Mouse (Mus musculus): Measurements from ENCODE around the gene Prkca. TPM values are rescaled to one million over a fixed set of nuclear protein-coding genes. Genes with fewer than 3 reads are reported as not detected.

Gene Prkca
- total RNA-seq, 4 experiments from 2014 or later, result 28.2 to 38.1 (median 33.4) TPM

DNA sequence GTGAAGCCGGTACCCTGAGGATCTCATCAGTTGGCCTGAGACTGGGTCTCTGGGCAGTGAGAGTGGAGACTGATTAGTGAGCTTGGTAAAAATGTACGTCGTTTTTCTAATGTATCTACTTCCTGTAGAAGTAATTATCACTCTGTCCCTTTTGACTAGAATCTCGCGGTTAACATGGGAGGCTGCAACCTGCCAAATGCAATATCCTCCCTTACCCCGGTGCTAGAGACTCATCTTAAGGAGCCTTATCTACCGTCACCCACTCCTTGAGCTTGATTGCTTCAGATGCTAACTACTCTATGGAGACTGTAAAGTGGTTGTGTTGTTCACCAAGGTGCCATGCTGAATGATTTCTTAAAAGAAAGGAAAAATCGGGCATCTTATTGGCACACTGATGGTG lies 1.9 kb downstream of the Prkca start:
- no peak for DNase-seq (ENCODE audit: low spot score)

DNA sequence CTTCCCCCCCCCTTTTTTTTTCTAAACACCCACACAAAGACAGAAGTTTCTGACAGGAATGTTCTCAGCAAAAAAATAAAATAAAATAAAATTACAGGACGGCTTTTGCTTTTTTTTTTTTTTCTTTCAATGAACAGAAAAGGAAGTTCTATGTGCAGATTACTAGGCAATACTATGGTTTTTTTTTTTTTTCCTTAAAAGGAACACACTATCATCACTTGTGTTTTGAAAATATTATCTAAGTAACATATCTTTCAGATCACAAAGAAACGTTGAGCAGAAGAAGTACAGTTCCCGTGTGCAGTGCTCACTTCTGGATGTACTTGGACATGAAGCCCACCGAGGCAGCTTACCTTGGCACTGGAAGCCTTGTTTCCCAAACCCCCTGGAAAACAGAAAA lies 3.4 kb downstream of the Prkca start:
- DNase-seq (ENCODE audit: low spot score), result no peak

- peak; percentile 34 for DNase-seq (ENCODE audit: low spot score)
These were observed 7.3 kb downstream of the Prkca start for GRCm38 (mm10) chr11:108336445-108336844.

- DNase-seq (ENCODE audit: low spot score), result no peak
These were observed 8.2 kb downstream of the Prkca start for GRCm38 (mm10) chr11:108335536-108335935.

DNA sequence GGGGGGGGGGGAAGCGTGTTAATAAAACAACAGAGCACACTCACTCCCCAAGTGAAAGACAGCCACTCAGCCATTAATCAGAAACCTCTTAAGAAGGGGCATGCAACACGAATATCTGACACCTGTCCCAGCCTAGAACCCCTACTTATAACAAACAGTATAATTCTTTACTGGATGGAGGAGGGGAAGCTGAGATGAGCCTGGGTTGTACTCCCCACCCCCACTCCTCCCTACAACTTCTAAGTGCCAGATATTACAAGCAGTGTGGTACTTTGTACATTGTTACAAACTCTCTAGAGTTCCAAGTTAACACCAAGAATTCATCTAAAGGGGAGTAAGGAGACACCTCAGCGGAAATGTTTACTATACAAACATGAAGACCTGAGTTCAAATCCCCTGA lies 9.1 kb downstream of the Prkca start:
- DNase-seq (ENCODE audit: low spot score), result no peak

- DNase-seq (ENCODE audit: low spot score), result no peak
These were observed 9.9 kb downstream of the Prkca start for GRCm38 (mm10) chr11:108333583-108334379.

DNA sequence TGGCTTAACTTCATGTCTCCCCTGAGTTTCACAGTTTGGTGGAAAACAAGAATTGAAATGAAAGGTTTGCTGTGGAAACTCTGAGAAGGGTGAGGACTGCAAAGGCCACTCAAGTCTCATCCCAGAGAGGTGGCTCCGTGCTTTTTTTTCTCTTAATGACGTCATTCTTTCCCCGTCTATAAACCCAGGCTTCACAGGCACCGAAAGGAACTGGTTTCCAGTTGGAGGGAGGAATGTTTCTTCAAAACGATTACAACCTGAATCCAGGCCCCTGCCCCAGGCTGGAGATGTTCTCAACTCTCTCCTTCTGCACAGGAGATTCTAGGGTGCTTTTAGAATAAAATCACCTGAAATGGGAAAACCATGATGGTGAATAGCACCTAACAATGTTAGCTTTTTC lies 10.7 kb downstream of the Prkca start:
- DNase-seq (ENCODE audit: low spot score), result no peak

DNA sequence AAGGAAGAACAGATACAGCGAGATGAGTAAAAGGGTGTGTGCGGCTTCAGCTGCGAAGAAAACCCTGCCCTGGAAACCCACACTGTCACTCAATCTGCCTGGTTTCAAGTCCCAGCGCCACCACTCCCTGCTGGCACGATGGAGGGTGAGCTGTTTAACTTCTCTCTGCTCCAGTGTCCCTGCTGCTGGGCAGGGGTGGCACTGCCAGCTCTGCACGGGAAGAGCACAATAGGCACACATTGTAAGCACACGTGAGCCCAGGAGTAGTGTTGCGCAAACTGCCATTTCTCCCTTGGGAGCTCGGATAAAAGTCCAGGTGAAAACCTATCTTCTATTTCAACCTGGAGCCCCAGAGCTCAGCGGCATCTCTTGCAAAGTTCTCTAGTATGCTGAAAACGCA lies 12.9 kb downstream of the Prkca start:
- DNase-seq (ENCODE audit: low spot score), result no peak

DNA sequence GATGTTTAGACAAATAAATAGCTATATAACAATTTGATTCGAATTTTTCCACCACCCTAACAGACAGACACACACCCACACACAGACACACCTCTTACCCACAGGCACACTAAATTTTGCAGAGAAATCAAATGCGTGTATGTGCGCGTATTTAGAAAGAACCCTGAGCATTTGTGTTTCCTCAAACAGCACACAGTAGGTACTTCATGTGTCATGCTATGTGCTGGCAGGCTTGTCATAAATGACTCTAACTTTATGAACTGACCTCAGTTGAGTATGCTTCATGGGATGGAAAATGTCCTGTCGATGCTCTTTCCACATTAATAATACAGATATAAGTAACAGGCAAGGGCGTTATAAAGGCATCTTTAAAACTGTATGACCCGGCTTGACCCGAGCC lies 17.8 kb downstream of the Prkca start:
- no peak for DNase-seq (ENCODE audit: low spot score)

DNA sequence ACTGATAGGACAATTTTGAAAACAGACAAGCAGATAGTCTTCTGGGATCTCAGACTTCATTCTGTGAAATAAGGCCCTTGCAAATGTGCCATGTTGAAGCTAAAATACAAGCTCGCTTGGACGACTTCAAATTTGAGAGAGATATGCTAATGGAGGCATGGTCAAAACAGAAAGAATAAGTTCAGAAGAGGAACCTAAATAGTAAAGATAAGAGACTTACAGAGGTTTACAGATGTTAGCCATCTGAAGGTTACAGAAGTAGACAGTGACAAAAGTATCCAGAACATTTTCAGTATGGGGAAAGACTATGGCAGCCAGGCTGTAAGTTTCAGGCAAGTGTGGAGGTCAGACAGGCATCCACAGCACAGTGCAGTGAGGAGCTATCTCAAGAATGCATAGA lies 21.6 kb downstream of the Prkca start:
- no peak for DNase-seq (ENCODE audit: low spot score)

- no peak for DNase-seq (ENCODE audit: low spot score)
These were observed 23.2 kb downstream of the Prkca start for GRCm38 (mm10) chr11:108320561-108320960.

DNA sequence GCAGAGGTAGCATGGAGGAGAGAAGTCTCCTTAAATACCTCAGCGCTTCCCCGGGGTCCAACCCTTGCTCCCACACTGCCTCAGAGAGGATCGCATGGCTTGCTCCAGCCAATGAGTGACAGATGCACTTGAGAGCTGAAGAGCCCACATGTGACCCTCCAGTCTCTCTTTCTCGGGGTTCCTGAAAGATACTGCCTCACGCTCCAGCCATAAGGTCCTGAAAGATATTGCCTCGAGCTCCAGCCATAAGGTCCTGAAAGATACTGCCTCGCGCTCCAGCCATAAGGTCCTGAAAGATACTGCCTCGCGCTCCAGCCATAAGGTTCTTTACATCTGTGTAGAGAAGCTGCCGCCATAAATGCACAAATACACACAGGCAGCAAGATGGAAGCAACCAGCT lies 24.6 kb downstream of the Prkca start:
- DNase-seq (ENCODE audit: low spot score), result no peak

DNA sequence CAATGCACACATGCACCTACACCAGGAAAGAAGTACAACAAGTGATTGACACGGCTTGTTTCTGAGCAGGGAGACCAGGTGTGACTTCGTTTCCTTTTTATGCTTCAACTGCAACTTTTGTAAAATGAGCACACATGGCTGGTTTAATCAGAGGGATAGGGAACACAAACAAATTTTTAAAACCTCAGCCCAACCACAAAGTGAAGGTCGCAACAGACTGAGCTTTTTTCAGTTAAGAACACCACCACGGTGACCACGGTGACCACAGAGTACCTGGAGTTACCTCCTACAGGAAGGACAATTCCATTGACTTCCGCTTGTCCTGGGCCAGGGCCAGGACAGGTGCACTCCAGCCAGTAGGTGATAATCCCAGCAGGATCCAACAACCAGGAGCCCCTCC lies 25.9 kb downstream of the Prkca start:
- DNase-seq (ENCODE audit: low spot score), result no peak

GRCm38 (mm10) chr11:108315736-108316135 lies 28.0 kb downstream of the Prkca start:
- no peak for DNase-seq (ENCODE audit: low spot score)

DNA sequence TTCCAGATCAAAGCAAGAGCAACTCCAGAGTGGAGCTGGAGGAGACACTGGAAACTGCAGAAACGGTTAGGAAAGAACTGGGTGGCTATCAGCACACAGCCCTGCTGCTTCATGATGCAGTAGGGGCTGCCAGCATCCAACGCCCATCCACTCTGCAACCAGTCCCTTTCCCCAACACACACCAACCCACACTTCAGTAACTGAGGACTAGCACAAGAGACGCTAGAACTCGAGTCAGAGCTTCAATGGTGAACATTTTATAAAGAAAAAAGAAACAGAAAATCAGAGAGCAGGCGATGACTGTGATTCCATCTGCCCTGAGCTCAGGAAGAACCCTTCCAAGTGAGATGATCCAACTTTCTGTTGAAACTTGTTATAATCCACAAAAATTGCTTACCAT lies 31.2 kb downstream of the Prkca start:
- DNase-seq (ENCODE audit: low spot score), result no peak

DNA sequence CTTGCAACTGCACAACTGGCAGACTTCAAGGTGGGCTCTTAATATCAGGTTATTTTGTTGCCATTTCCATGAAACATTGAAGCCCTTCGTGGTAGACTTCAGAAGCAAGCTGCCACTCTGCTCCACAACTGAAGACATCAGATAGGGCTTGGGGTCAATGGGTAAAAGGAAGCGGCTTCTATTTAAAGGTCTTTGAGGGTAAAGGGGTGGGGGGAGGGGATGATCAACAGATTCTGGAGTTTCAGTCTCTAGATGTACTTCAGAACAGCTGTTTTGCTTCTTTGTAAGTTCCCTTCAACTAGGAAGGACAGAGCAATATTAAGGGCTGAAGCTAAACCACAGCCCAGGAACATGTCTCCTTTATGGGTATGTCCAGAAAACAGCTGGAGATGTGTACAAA lies 31.8 kb downstream of the Prkca start:
- DNase-seq (ENCODE audit: low spot score), result no peak

- no peak for DNase-seq (ENCODE audit: low spot score)
These were observed 33.9 kb downstream of the Prkca start for GRCm38 (mm10) chr11:108309791-108310190.

- DNase-seq (ENCODE audit: low spot score), result no peak
These were observed 35.5 kb downstream of the Prkca start for GRCm38 (mm10) chr11:108308253-108308652.

DNA sequence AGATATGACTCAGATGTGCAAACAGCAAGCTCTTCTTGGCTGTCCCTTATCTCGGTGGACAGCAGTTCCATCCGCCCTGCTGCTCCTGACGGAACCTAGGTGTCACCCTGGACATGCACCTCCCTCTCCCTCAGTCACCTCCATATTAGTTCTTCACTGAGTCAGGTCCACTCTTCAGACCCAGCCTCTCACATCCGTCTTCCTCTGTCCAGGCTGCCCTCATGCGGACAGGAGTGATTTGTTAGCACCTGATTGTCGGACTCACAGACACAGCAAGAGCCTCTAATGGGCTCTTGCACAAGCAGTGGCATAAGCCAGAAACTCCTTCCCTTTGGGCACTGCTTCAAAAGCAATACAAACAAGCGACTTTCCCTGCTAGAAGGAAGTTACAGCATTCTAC lies 36.5 kb downstream of the Prkca start:
- no peak for DNase-seq (ENCODE audit: low spot score)

DNA sequence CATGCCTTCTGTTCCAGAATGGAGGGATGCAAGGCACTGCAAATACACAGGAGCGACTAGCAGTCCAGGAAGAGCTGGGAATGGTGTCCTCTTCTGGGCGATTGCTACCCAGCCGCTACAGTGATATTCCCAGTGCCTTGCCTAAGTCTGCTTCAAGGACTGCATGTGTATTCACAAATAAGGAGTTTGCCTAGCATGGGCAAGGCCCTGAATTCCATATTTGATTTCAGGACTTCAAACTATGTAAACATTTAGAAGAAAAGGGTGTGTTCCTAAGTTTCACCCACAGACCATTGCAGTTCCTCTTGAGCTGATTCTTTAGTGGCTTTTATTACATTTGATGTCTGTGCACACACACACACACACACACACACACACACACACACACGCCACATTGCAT lies 39.9 kb downstream of the Prkca start:
- no peak for DNase-seq (ENCODE audit: low spot score)

- no peak for DNase-seq (ENCODE audit: low spot score)
These were observed 41.8 kb downstream of the Prkca start for GRCm38 (mm10) chr11:108301796-108302490.

DNA sequence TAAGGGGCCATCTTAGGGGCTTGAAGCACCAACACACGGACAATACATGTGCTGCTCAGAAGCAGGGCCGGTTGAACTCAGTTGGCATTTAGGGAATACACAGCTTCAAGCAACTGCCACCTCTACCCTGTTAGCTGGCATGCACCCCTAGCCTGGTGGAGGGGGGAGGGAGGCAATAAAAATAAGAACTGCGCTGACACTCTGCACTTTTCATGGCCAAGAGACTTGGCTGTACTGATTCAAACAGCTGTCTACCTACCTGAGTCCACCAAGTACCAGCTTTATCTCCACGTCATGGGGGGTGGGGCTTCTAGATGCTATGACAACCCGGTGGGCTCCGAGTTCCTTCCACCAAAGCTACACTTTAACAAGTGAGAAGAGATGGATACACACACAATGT lies 42.7 kb downstream of the Prkca start:
- DNase-seq (ENCODE audit: low spot score), result no peak

DNA sequence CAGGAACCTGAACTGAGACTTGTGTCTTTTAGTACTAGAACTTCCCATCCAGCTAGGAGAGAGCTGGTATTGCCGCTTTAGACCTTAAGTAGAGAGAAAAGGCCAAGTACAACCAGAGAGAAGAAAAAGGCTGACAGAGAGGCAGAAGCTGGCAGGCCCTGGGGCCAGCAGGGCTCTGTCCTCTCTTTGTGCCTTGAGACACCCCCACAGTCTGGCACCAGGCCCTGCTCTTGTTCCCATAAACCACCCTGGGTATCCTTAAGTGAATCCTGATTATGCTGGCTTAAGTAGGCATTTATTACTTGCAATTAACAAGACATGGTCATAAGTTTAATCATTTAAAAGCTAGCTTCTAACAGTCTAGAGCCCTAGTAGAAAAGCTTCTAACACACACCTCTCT lies 43.3 kb downstream of the Prkca start:
- no peak for DNase-seq (ENCODE audit: low spot score)
